2 mouse cellular contexts compared by ENCODE assay signal in the genomic region with DNA sequence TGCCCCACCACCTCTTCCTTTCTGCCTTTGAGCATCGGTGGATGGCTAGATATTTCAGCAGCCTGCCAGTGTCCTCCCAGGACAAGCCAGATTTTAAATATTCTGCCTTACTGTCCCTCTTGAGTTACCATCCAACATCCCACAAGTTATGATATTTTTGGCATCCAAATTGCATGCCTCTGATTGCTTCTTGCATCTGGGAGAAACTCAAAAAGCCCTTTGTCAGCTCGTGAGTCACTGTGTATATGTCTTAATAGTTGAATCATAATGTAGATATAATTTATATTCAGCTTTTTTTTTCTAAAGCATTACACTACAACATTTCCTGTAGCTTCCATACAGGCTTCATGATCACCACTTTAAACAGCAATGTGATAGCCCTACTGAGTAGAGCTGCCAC.
TF ChIP-seq lines count a peak whose summit lies in the region.

No protein-coding gene starts in this region.

TF ChIP-seq in C2C12, 6 proteins besides CTCF, POLR2A, EP300 and RAD21:
- peak; percentile 9 for TF ChIP-seq CEBPB (IDR thresholded peaks at IDR 0.05; ENCODE audit: low read depth)
- TF ChIP-seq USF1 (IDR thresholded peaks at IDR 0.05; ENCODE audit: low read depth): no peak

TF ChIP-seq in myocyte, 11 proteins besides CTCF, POLR2A, EP300 and RAD21:
- TF ChIP-seq CEBPB (IDR thresholded peaks at IDR 0.05; ENCODE audit: insufficient read depth, poor library complexity, severe bottlenecking) (no peak), E2F4 (IDR thresholded peaks at IDR 0.05; ENCODE audit: insufficient read depth) (no peak), SRF (IDR thresholded peaks at IDR 0.05; ENCODE audit: control insufficient read depth, insufficient read length, low read depth) (no peak), TCF12 (IDR thresholded peaks at IDR 0.05; ENCODE audit: insufficient read depth, poor library complexity, severe bottlenecking) (no peak), USF1 (IDR thresholded peaks at IDR 0.05; ENCODE audit: low read depth) (no peak), MAX (IDR thresholded peaks at IDR 0.05; ENCODE audit: low read depth) (no peak), MYOG (IDR thresholded peaks at IDR 0.05; ENCODE audit: control insufficient read depth in 1 of 3, insufficient read depth in 1 of 3, insufficient read length in 2 of 3, low read depth in 2 of 3) (no peak), MYOD1 (IDR thresholded peaks at IDR 0.05; ENCODE audit: control insufficient read depth in 1 of 3, insufficient read length in 2 of 3, low read depth in 2 of 3) (no peak)
